Mouse (Mus musculus): ENCODE measurements around the gene AC124108.1. TPM values are rescaled to one million over a fixed set of nuclear protein-coding genes. Genes with fewer than 3 reads are reported as not detected.

Gene AC124108.1
- polyA plus RNA-seq, 1 experiment from 2014 or later = 0.07 TPM

DNA sequence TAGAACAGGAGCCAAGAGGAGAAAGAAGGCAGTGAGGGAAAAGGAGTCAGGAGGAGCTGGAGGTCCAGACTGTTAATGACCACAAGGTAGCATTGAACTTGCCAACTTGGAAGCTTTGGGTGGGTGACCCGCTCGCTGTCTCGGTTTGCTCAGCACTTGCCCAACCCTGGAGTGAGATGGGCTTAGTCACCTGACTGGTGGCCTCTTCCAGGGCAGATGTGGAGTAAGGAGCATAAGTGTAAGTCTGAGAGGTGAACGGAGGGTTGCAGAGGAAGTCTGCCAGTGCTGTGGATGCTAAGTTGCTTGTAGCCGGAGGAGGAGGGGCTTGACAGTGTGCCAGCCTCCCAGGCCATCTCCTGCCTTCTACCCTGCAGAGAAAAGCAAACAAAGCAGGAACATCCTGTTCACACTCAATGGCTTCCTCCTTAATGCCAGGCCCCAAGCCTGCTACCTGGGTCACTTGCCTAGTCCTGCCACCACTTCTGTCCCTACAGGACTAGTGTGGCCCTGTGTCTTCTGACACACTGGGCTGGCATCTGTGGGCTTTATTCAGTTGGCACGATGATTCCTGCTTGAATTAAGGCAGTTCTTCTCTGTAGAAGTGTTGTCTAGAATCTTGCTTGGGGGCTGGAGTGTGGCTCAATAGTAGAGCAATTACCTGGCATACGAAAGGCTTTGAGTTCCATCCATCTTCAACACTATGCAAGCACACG is 45.1 kb upstream of the AC124108.1 start:
- ATAC-seq (replicated peaks; ENCODE audit: low FRiP score, low read depth) (no peak), DNase-seq (ENCODE audit: low spot score) (no peak)
- WGBS = 78% methylated on average over 8 of the region's 8 CpGs
- H3K4me3 ChIP-seq (replicated peaks; ENCODE audit: low read depth, low read length) = no peak overlapping the region
- H3K4me1 ChIP-seq (replicated peaks; ENCODE audit: insufficient read depth, low read length) = 0 out of 2 replicates have a peak, but pooled peaks cover 8% of the 10 kb centered on the region
- no peak for TF ChIP-seq CTCF (IDR thresholded peaks at IDR 0.05; ENCODE audit: low read depth)
- H3K27me3 ChIP-seq (ENCODE audit: insufficient read depth, low read length) = no peaks in the 10 kb centered on the region
- no peak overlapping the region for H3K27ac ChIP-seq
- H3K4me2 ChIP-seq (ENCODE audit: low read length) = no peak overlapping the region
- no peak overlapping the region for H3K9ac ChIP-seq (ENCODE audit: low read depth, low read length)
- no peaks in the 10 kb centered on the region for H3K36me3 ChIP-seq (ENCODE audit: insufficient read depth, low read length)
- H3K9me3 ChIP-seq (replicated peaks; ENCODE audit: low read length) = no peaks in the 10 kb centered on the region

- no peaks in the 10 kb centered on the region for H3K9me3 ChIP-seq (replicated peaks; ENCODE audit: low read length)
- no peak overlapping the region for H3K27ac ChIP-seq
- H3K4me2 ChIP-seq (ENCODE audit: low read length) = no peak overlapping the region
- no peak for TF ChIP-seq CTCF (IDR thresholded peaks at IDR 0.05; ENCODE audit: low read depth)
- ATAC-seq (replicated peaks; ENCODE audit: low FRiP score, low read depth) (no peak), DNase-seq (ENCODE audit: low spot score) (no peak)
- H3K27me3 ChIP-seq (ENCODE audit: insufficient read depth, low read length) = no peaks in the 10 kb centered on the region
- H3K4me3 ChIP-seq (replicated peaks; ENCODE audit: low read depth, low read length) = no peak overlapping the region
- no peaks in the 10 kb centered on the region for H3K36me3 ChIP-seq (ENCODE audit: insufficient read depth, low read length)
- H3K4me1 ChIP-seq (replicated peaks; ENCODE audit: insufficient read depth, low read length) = 0 out of 2 replicates have a peak, but pooled peaks cover 10% of the 10 kb centered on the region
- no peak overlapping the region for H3K9ac ChIP-seq (ENCODE audit: low read depth, low read length)
- WGBS = 71% methylated on average over 2 of the region's 2 CpGs
Measured at GRCm38 (mm10) chr1:132149410-132149809, 41.8 kb upstream of the AC124108.1 start.

DNA sequence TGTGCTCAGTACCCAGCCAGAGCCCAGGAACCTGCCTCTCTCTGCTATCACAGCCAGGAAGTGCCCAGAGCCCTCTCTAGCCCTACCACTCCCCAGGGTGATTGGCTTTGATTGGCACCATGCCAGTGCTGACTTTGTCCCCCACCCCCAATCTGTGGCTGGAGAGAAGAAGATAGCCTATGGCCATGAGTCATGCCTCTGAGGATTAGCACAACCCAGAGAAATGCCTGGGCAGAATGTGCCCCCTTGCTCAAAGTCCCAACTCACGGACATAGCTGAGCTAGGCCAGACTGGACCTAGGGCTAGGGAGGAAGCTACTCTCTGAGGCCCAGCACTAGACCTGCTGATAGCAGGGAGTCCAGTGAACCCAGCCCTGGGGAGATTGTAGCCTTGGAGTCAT is 41.1 kb upstream of the AC124108.1 start:
- 42% methylated on average over 1 of the region's 1 CpGs for WGBS
- Histone ChIP-seq H3K4me2 (ENCODE audit: low read length) (no peak overlapping the region), H3K9me3 (replicated peaks; ENCODE audit: low read length) (no peaks in the 10 kb centered on the region), H3K4me1 (replicated peaks; ENCODE audit: insufficient read depth, low read length) (0 out of 2 replicates have a peak, but pooled peaks cover 10% of the 10 kb centered on the region), H3K9ac (ENCODE audit: low read depth, low read length) (no peak overlapping the region), H3K4me3 (replicated peaks; ENCODE audit: low read depth, low read length) (no peak overlapping the region), H3K27ac (peak overlapping the region; percentile 81), H3K27me3 (ENCODE audit: insufficient read depth, low read length) (no peaks in the 10 kb centered on the region), H3K36me3 (ENCODE audit: insufficient read depth, low read length) (no peaks in the 10 kb centered on the region)
- no peak for TF ChIP-seq CTCF (IDR thresholded peaks at IDR 0.05; ENCODE audit: low read depth)
- ATAC-seq (replicated peaks; ENCODE audit: low FRiP score, low read depth) (peak; percentile 91), DNase-seq (ENCODE audit: low spot score) (no peak)

DNA sequence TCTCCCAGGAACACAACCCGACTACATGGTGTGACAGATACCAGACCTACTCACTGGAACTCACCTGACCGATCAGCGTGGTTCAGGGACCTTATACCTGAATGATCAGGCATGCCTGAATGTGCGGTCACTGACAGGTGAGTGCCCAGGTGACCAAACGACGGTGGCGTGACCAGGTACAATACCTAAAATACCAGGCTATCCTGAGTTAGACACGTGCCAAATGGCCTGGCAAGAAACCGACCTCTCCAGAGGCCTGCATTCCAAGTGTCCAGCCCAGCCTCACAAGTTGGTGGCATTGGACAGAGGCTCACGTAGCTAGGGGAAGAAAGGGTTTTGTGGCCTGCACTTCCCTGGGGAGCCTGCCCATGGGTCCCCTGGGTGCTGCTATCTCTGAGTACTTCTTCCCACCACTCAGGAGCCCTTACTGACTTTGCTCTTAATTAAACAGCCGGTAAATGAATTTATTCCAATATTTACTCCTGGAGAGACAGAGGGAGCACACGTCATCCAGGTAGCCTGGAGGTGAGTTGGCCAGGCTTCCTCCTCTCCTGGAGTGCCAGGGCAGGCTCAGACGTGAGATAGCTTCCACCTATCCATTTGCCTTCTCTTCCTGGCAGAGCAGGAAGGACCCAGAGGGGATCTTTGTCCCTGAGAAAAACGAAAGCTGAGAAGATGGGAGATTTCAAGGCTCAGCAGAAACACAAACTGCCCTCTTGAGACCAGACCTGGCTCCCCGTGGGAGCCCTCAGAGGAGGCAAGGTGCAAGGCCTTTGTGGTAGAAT is 40.2 kb upstream of the AC124108.1 start:
- H3K27ac ChIP-seq = peak overlapping the region; percentile 81
- H3K9ac ChIP-seq (ENCODE audit: low read depth, low read length) = no peak overlapping the region
- no peak overlapping the region for H3K4me3 ChIP-seq (replicated peaks; ENCODE audit: low read depth, low read length)
- no peaks in the 10 kb centered on the region for H3K9me3 ChIP-seq (replicated peaks; ENCODE audit: low read length)
- WGBS = 55% methylated on average over 15 of the region's 15 CpGs
- DNase-seq (ENCODE audit: low spot score) (no peak), ATAC-seq (replicated peaks; ENCODE audit: low FRiP score, low read depth) (peak; percentile 39)
- no peaks in the 10 kb centered on the region for H3K36me3 ChIP-seq (ENCODE audit: insufficient read depth, low read length)
- 0 out of 2 replicates have a peak, but pooled peaks cover 10% of the 10 kb centered on the region for H3K4me1 ChIP-seq (replicated peaks; ENCODE audit: insufficient read depth, low read length)
- H3K4me2 ChIP-seq (ENCODE audit: low read length) = no peak overlapping the region
- TF ChIP-seq CTCF (IDR thresholded peaks at IDR 0.05; ENCODE audit: low read depth) = no peak
- no peaks in the 10 kb centered on the region for H3K27me3 ChIP-seq (ENCODE audit: insufficient read depth, low read length)

DNA sequence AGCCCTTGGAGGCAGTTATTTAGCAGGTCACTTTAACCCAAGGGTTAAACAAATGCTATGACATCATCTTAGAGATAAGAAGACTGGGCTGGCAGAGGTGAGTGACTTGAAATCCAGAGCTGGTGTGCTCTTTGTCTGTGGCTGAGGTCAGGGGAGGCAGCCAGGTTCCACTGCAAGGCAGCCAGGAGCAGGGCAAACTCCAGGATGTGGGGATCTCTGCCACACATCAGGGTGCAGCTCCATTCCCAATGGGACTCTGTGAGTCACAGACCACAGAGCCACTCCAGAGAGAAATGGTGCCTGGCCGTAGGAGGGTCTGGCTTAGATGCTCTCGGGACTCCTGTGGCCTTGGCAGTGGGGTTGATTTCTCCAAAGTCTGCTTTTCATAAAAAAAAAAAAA is 39.3 kb upstream of the AC124108.1 start:
- Histone ChIP-seq H3K9me3 (replicated peaks; ENCODE audit: low read length) (no peaks in the 10 kb centered on the region), H3K4me3 (replicated peaks; ENCODE audit: low read depth, low read length) (no peak overlapping the region), H3K36me3 (ENCODE audit: insufficient read depth, low read length) (no peaks in the 10 kb centered on the region), H3K4me1 (replicated peaks; ENCODE audit: insufficient read depth, low read length) (0 out of 2 replicates have a peak, but pooled peaks cover 10% of the 10 kb centered on the region), H3K4me2 (ENCODE audit: low read length) (no peak overlapping the region), H3K27me3 (ENCODE audit: insufficient read depth, low read length) (no peaks in the 10 kb centered on the region), H3K27ac (peak overlapping the region; percentile 81; the same call in 1 of the 2 replicates), H3K9ac (ENCODE audit: low read depth, low read length) (no peak overlapping the region)
- WGBS = 68% methylated on average over 2 of the region's 2 CpGs
- no peak for ATAC-seq (replicated peaks; ENCODE audit: low FRiP score, low read depth)
- TF ChIP-seq CTCF (IDR thresholded peaks at IDR 0.05; ENCODE audit: low read depth) = no peak
- DNase-seq (ENCODE audit: low spot score) = no peak

DNA sequence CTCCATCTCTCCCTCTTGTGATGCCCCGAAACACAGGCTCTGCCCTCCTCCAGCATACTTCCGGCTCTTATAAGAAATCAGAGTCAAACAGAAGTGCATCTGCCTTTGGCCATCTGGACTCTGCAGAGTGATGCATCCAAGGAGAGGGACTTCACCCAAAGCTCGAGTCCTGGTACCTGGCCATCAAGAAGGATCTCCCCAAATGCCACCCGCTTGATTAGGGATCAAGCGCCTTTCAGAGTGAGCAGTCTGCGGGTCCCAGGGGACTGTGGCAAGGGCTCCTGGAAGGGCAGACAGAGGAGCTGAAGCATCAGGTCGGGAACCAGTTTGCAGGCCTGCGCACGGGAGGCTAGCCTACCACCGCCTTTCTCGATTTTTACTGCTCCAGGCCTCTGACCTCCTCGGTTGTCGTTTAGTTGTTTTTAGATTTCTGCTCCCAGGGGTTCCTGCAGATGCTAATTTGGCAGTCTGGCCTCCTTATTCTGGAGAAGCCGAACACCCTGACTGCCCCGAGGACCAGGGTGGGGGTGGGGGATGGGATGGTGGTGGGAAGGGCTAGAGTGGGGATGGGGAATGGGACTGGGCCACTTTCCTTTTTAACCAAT is 38.1 kb upstream of the AC124108.1 start:
- H3K4me2 ChIP-seq (ENCODE audit: low read length) = no peak overlapping the region
- no peak overlapping the region for H3K27ac ChIP-seq
- DNase-seq (ENCODE audit: low spot score) = no peak
- no peak overlapping the region for H3K9ac ChIP-seq (ENCODE audit: low read depth, low read length)
- no peak for TF ChIP-seq CTCF (IDR thresholded peaks at IDR 0.05; ENCODE audit: low read depth)
- H3K9me3 ChIP-seq (replicated peaks; ENCODE audit: low read length) = no peaks in the 10 kb centered on the region
- peaks cover 18% of the 10 kb centered on the region for H3K4me1 ChIP-seq (replicated peaks; ENCODE audit: insufficient read depth, low read length)
- no peaks in the 10 kb centered on the region for H3K27me3 ChIP-seq (ENCODE audit: insufficient read depth, low read length)
- H3K36me3 ChIP-seq (ENCODE audit: insufficient read depth, low read length) = no peaks in the 10 kb centered on the region
- no peak for ATAC-seq (replicated peaks; ENCODE audit: low FRiP score, low read depth)
- H3K4me3 ChIP-seq (replicated peaks; ENCODE audit: low read depth, low read length) = no peak overlapping the region
- 51% methylated on average over 15 of the region's 15 CpGs for WGBS

Data from kidney, postnatal 0 days (tissue).